Mouse (Mus musculus) erythroblast, embryonic 14.5 days (primary cell): ENCODE data around the gene Uqcc1.

Experiments used
- GATA1 ChIP-seq: IDR thresholded peaks from 2 replicates; pipeline ENCODE4 v1.6.1; 2012; ENCODE audit warnings: low read length, inconsistent platforms, mixed read lengths
- TAL1 ChIP-seq: IDR thresholded peaks from 3 replicates; pipeline ENCODE4 v1.6.1; 2012; ENCODE audit warnings: low read length, inconsistent platforms, mixed read lengths

GRCm38 (mm10) chr2:155806548-155806947, 123.6 kb downstream of the Uqcc1 start:
- TF ChIP-seq GATA1 (no peak), TAL1 (no peak)
